Mouse (Mus musculus) megakaryocyte, embryonic 14.5 days (primary cell): ENCODE results near the gene Slc4a7. TPM values are rescaled to one million over a fixed set of nuclear protein-coding genes. Genes with fewer than 3 reads are reported as not detected.

Experiments
- H3K27me3 ChIP-seq: replicated peaks from 2 replicates; pipeline ENCODE3; 2012; ENCODE audit warnings: inconsistent platforms
- H3K36me3 ChIP-seq: replicated peaks from 2 replicates; pipeline ENCODE3; 2012; ENCODE audit warnings: low read length, inconsistent platforms, mixed read lengths
- H3K4me1 ChIP-seq: 2 replicates; pipeline ENCODE4 v1.6.1; 2012; ENCODE audit warnings: inconsistent platforms
- H3K4me3 ChIP-seq: replicated peaks from 2 replicates; pipeline ENCODE3; 2012; ENCODE audit warnings: moderate library complexity, mild to moderate bottlenecking, inconsistent platforms
- H3K9me3 ChIP-seq: 2 replicates; pipeline ENCODE4 v1.6.1; 2012; ENCODE audit warnings: inconsistent platforms
- FLI1 ChIP-seq: IDR thresholded peaks from 2 replicates; pipeline ENCODE4 v1.6.1; 2012; ENCODE audit warnings: low read length, inconsistent platforms, mixed read lengths
- GATA1 ChIP-seq: IDR thresholded peaks from 3 replicates; pipeline ENCODE4 v1.6.1; 2012; ENCODE audit warnings: mixed read lengths, low read length, inconsistent platforms, borderline replicate concordance
- polyA plus RNA-seq: library from polyadenylated mRNA; stranded (reverse); fragments of >175 nt; gene quantifications from 2 replicates; pipeline ENCODE4 v1.2.3, GENCODE M21; 2012; ENCODE audit warnings: low replicate concordance; ENCODE audit not compliant: insufficient read depth

Slc4a7 gene
- 0.15 TPM in 1 of 2 replicates, not detected in the other for polyA plus RNA-seq

DNA sequence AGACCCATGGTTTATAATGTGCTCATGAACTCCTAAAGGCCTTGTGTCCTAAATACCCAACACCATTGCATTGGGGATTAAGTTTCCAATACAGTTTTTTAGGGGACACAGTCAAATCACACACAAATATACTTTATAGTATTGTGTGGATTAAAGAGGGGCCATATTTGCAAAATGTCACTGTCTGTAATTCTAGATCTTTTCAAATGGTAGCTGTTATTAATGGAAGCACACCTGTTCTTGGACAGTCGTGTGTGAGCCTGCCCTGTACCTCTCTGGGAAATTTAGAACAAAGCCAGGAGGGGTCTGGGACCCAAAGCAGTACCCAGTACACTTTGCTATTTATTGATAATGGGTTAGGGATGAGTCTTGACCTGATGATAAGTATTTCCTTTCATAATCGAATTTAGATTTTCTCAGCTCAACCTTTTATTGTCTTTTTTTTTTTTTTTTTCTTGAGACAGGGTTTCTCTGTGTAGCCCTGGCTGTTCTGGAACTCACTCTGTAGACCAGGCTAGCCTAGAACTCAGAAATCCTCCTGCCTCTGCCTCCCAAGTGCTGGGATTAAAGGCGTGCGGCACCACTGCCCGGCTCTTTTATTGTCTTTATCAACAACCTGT is at the start of gene Slc4a7:
TSS of gene Slc4a7 (plus strand) at position 570 of the 620 bp plus-strand sequence.
- H3K9me3 ChIP-seq: no peaks in the 10 kb centered on the region
- peak within 1 kb of the TSS; percentile 95 for H3K4me3 ChIP-seq
- H3K27me3 ChIP-seq: no peaks in the 10 kb centered on the region
- H3K36me3 ChIP-seq: no peaks in the 10 kb centered on the region
- H3K4me1 ChIP-seq: peaks cover 36% of the 10 kb centered on the region
- TF ChIP-seq GATA1: no peak
- no peak for TF ChIP-seq FLI1

- Histone ChIP-seq H3K9me3 (no peaks in the 10 kb centered on the region), H3K27me3 (no peaks in the 10 kb centered on the region), H3K4me3 (no peak overlapping the region), H3K4me1 (peaks cover 11% of the 10 kb centered on the region), H3K36me3 (no peaks in the 10 kb centered on the region)
- TF ChIP-seq FLI1 (no peak), GATA1 (no peak)
These were observed 31.5 kb upstream of the Slc4a7 start for GRCm38 (mm10) chr14:14670597-14670996.

DNA sequence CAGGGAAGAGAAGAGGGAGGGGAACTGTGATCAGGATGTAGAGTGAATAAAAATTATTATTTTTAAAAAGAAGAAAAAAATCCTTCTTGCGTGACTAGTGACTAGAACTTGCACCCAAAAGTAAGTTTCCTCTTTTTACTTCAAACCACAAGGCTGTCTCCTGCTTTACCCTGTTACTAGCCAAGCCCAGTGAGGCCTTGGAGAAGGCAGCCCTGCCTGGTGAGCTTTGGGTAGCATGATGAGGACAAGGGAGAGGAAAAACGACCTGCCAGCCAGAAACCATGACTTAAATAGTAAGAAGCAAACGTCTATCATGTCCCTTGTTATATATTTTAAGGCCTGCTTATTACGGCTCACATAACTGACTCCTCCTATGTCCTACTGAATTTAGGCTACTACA is 20.5 kb upstream of the Slc4a7 start:
- no peaks in the 10 kb centered on the region for H3K36me3 ChIP-seq
- no peak for TF ChIP-seq GATA1
- no peak for TF ChIP-seq FLI1
- H3K27me3 ChIP-seq: no peaks in the 10 kb centered on the region
- peaks cover 13% of the 10 kb centered on the region for H3K4me1 ChIP-seq
- no peaks in the 10 kb centered on the region for H3K9me3 ChIP-seq
- no peak overlapping the region for H3K4me3 ChIP-seq

DNA sequence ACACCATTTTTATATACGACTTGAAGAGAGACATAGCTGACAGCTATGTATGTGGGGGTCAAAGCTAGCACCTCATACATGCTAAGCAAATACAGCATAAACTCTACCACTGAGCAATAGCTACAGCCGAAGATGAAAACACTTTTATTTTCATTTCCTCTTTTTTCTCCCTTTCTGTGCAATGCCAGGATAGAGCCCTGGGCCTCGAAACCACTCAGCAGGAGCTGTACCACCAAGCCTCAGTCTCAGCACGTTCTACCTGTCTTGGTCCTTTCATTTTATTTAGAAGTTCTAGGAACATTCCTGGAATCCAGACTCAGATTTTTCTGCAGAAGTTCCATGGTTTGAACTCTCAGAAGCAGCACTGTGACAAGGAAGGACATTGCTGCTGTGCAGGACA is 17.3 kb upstream of the Slc4a7 start:
- Histone ChIP-seq H3K36me3 (no peaks in the 10 kb centered on the region), H3K4me3 (no peak overlapping the region), H3K27me3 (no peaks in the 10 kb centered on the region), H3K9me3 (no peaks in the 10 kb centered on the region), H3K4me1 (peaks cover 13% of the 10 kb centered on the region)
- TF ChIP-seq GATA1 (no peak), FLI1 (no peak)

GRCm38 (mm10) chr14:14686101-14686551 is 16.0 kb upstream of the Slc4a7 start:
- Histone ChIP-seq H3K9me3 (no peaks in the 10 kb centered on the region), H3K4me1 (peaks cover 13% of the 10 kb centered on the region), H3K4me3 (no peak overlapping the region), H3K36me3 (no peaks in the 10 kb centered on the region), H3K27me3 (no peaks in the 10 kb centered on the region)
- no peak for TF ChIP-seq FLI1
- TF ChIP-seq GATA1: no peak

DNA sequence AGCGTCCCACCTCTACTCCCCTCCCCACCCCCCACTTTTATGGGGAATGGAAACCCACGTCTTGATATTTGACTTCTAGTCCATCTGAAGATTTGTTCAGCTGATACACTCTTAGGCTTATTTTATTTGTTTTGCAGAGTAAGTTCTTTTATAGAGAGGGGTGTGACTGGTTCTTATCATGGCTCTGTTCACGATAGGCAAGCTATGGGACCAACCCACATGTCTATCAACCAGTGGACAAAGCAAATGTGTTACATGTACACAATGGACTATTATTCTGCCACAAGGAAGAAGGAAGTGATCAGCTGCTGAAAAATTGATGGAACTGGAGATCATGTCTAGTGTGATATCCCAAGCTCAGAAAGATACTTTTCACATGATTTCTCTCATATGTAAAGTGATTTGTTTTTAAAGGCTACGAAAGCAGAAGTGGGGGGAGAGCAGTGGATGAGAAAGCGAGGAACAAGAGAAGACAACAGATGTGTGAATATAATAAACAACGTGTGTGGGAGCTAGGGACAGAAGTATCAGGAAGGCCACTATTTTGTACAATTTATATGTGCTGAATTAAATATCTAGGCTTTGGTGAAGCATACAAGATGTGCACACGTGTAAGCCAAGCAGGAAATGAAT is 14.7 kb upstream of the Slc4a7 start:
- peaks cover 11% of the 10 kb centered on the region for H3K4me1 ChIP-seq
- no peaks in the 10 kb centered on the region for H3K9me3 ChIP-seq
- H3K4me3 ChIP-seq: no peak overlapping the region
- TF ChIP-seq FLI1 (no peak), GATA1 (no peak)
- no peaks in the 10 kb centered on the region for H3K36me3 ChIP-seq
- H3K27me3 ChIP-seq: no peaks in the 10 kb centered on the region

- Histone ChIP-seq H3K4me1 (peaks cover 41% of the 10 kb centered on the region), H3K27me3 (no peaks in the 10 kb centered on the region), H3K4me3 (peak overlapping the region; percentile 95), H3K9me3 (no peaks in the 10 kb centered on the region), H3K36me3 (no peaks in the 10 kb centered on the region)
- no peak for TF ChIP-seq GATA1
- TF ChIP-seq FLI1: no peak
These were observed 593 bp downstream of the Slc4a7 start for GRCm38 (mm10) chr14:14702399-14703345.

GRCm38 (mm10) chr14:14703346-14703871 is 1.3 kb downstream of the Slc4a7 start:
- H3K36me3 ChIP-seq: peaks cover 1% of the 10 kb centered on the region
- TF ChIP-seq GATA1 (no peak), FLI1 (no peak)
- no peaks in the 10 kb centered on the region for H3K9me3 ChIP-seq
- peaks cover 43% of the 10 kb centered on the region for H3K4me1 ChIP-seq
- H3K27me3 ChIP-seq: no peaks in the 10 kb centered on the region
- peak overlapping the region; percentile 95 for H3K4me3 ChIP-seq

DNA sequence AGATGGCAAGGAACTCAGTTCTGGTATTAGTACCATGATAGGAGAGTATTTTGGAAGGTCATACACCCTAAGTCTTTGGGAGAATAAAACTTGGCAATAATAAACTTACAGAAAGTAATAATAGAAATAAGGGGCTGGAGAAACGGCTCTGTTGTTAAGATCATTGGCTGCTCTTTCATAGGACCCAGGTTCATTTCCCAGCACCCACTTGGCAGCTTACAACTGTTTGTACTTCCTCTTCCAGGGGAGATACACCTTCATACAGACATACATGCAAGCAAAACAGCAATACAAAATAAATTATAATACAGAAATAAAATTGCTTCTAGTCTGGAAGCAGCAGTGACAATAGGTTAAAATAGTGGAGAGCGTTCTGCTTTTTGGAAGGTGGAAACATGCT is 2.6 kb downstream of the Slc4a7 start:
- Histone ChIP-seq H3K36me3 (peaks cover 4% of the 10 kb centered on the region), H3K27me3 (no peaks in the 10 kb centered on the region), H3K9me3 (no peaks in the 10 kb centered on the region), H3K4me1 (peaks cover 47% of the 10 kb centered on the region), H3K4me3 (peak overlapping the region; percentile 95)
- no peak for TF ChIP-seq FLI1
- TF ChIP-seq GATA1: no peak
